Mouse (Mus musculus) heart, embryonic 12.5 days (tissue): ENCODE data around the gene Lcp2. TPM values are rescaled to one million over a fixed set of nuclear protein-coding genes. Genes with fewer than 3 reads are reported as not detected.
A peak's percentile ranks its signal among the peaks of the same experiment; 100 is the strongest.

Experiments used
- ATAC-seq: fragments of 200-750 bp; cut with Nextera tagmentation; 2 replicates; pipeline ENCODE4 v1.8.0; 2017; ENCODE audit warnings: moderate TSS enrichment, moderate library complexity; ENCODE audit not compliant: insufficient number of reproducible peaks, low FRiP score
- H3K27ac ChIP-seq: fragments of 300-500 bp; sonication (generic); 2 replicates; pipeline ENCODE4 v1.5.1; 2016; ENCODE audit warnings: mild to moderate bottlenecking, moderate library complexity; ENCODE audit not compliant: poor library complexity, severe bottlenecking
- H3K27me3 ChIP-seq: fragments of 300-500 bp; sonication (generic); replicated peaks from 2 replicates; pipeline ENCODE4 v1.6.1; 2016; ENCODE audit warnings: mild to moderate bottlenecking, moderate library complexity
- H3K36me3 ChIP-seq: fragments of 300-500 bp; sonication (generic); 2 replicates; pipeline ENCODE4 v1.6.1; 2016; ENCODE audit warnings: mild to moderate bottlenecking, moderate library complexity
- H3K4me1 ChIP-seq: fragments of 300-500 bp; sonication (generic); replicated peaks from 2 replicates; pipeline ENCODE4 v1.6.1; 2016; ENCODE audit warnings: mild to moderate bottlenecking
- H3K4me2 ChIP-seq: fragments of 300-500 bp; sonication (generic); 2 replicates; pipeline ENCODE4 v1.6.1; 2016; ENCODE audit warnings: mild to moderate bottlenecking, moderate library complexity
- H3K4me3 ChIP-seq: fragments of 300-500 bp; sonication (generic); 2 replicates; pipeline ENCODE4 v1.5.1; 2016; ENCODE audit warnings: mild to moderate bottlenecking
- H3K9ac ChIP-seq: fragments of 300-500 bp; sonication (generic); 2 replicates; pipeline ENCODE4 v1.6.1; 2016; ENCODE audit warnings: mild to moderate bottlenecking, moderate library complexity
- H3K9me3 ChIP-seq: fragments of 300-500 bp; sonication (generic); replicated peaks from 2 replicates; pipeline ENCODE4 v1.6.1; 2016; ENCODE audit warnings: mild to moderate bottlenecking, moderate library complexity
- WGBS: fragments of 180-500 bp; shearing (Covaris S2); methylation state at CpG from one replicate; pipeline ENCODE4 v1.1.7; 2016; 5-methylcytosine and 5-hydroxymethylcytosine counted together
- polyA plus RNA-seq: library from polyadenylated mRNA; unstranded; fragments of >200 nt; fragmentation: Nextera tagmentation; extraction: Ambion mirVana; gene quantifications from 2 replicates; pipeline ENCODE4 v1.2.1, GENCODE M21; 2016

The Lcp2 gene
- polyA plus RNA-seq, 1 experiment from 2014 or later = 1.3 TPM

GRCm38 (mm10) chr11:34010859-34011172, 35.9 kb upstream of the Lcp2 start:
- Histone ChIP-seq H3K27me3 (no peaks in the 10 kb centered on the region), H3K9me3 (no peaks in the 10 kb centered on the region), H3K4me2 (no peak overlapping the region), H3K4me3 (no peak overlapping the region), H3K9ac (no peak overlapping the region), H3K4me1 (peaks cover 5% of the 10 kb centered on the region; the same call in 1 of the 2 replicates), H3K36me3 (no peaks in the 10 kb centered on the region), H3K27ac (no peak overlapping the region)
- 0 out of 2 replicates have a peak, but pooled peaks have one; percentile 25 for ATAC-seq
- 47% methylated on average over 4 of the region's 4 CpGs for WGBS

GRCm38 (mm10) chr11:34012007-34012652, 34.6 kb upstream of the Lcp2 start:
- peaks cover 5% of the 10 kb centered on the region; the same call in 1 of the 2 replicates for H3K4me1 ChIP-seq
- ATAC-seq = no peak
- no peaks in the 10 kb centered on the region for H3K36me3 ChIP-seq
- H3K4me2 ChIP-seq = no peak overlapping the region
- H3K9ac ChIP-seq = no peak overlapping the region
- WGBS = 34% methylated on average over 6 of the region's 6 CpGs
- no peak overlapping the region for H3K4me3 ChIP-seq
- H3K9me3 ChIP-seq = no peaks in the 10 kb centered on the region
- no peaks in the 10 kb centered on the region for H3K27me3 ChIP-seq
- H3K27ac ChIP-seq = no peak overlapping the region

GRCm38 (mm10) chr11:34025091-34025490, 21.6 kb upstream of the Lcp2 start:
- Histone ChIP-seq H3K36me3 (no peaks in the 10 kb centered on the region), H3K27ac (no peak overlapping the region), H3K27me3 (no peaks in the 10 kb centered on the region), H3K9me3 (no peaks in the 10 kb centered on the region), H3K4me1 (no peaks in the 10 kb centered on the region), H3K9ac (no peak overlapping the region), H3K4me3 (no peak overlapping the region), H3K4me2 (no peak overlapping the region)
- WGBS = 86% methylated on average over 1 of the region's 1 CpGs
- ATAC-seq = no peak

- ATAC-seq = no peak
- WGBS = 77% methylated on average over 5 of the region's 5 CpGs
- no peak overlapping the region for H3K9ac ChIP-seq
Observed at GRCm38 (mm10) chr11:34029658-34030057, 17.1 kb upstream of the Lcp2 start.

GRCm38 (mm10) chr11:34031015-34031805, 15.5 kb upstream of the Lcp2 start:
- Histone ChIP-seq H3K4me1 (peaks cover 7% of the 10 kb centered on the region), H3K36me3 (no peaks in the 10 kb centered on the region), H3K9me3 (no peaks in the 10 kb centered on the region), H3K4me3 (no peak overlapping the region), H3K27me3 (no peaks in the 10 kb centered on the region), H3K9ac (no peak overlapping the region), H3K27ac (no peak overlapping the region), H3K4me2 (peak overlapping the region; percentile 23; the same call in 1 of the 2 replicates)
- ATAC-seq = peak; percentile 39; the same call in 1 of the 2 replicates
- 39% methylated on average over 8 of the region's 8 CpGs for WGBS

More at GRCm38 (mm10) chr11:34029658-34030057, 17.1 kb upstream of the Lcp2 start:
- no peaks in the 10 kb centered on the region for H3K36me3 ChIP-seq
- no peak overlapping the region for H3K27ac ChIP-seq
- H3K4me2 ChIP-seq = no peak overlapping the region
- H3K4me1 ChIP-seq = peaks cover 7% of the 10 kb centered on the region
- no peaks in the 10 kb centered on the region for H3K9me3 ChIP-seq
- no peak overlapping the region for H3K4me3 ChIP-seq
- no peaks in the 10 kb centered on the region for H3K27me3 ChIP-seq

- Histone ChIP-seq H3K4me2 (no peak overlapping the region), H3K4me3 (no peak overlapping the region), H3K4me1 (peaks cover 7% of the 10 kb centered on the region), H3K27me3 (no peaks in the 10 kb centered on the region), H3K9ac (no peak overlapping the region), H3K27ac (no peak overlapping the region), H3K36me3 (no peaks in the 10 kb centered on the region), H3K9me3 (no peaks in the 10 kb centered on the region)
- ATAC-seq = no peak
- 82% methylated on average over 5 of the region's 5 CpGs for WGBS
Observed at GRCm38 (mm10) chr11:34034008-34034505, 12.7 kb upstream of the Lcp2 start.

GRCm38 (mm10) chr11:34034794-34035193, 11.9 kb upstream of the Lcp2 start:
- H3K36me3 ChIP-seq = no peaks in the 10 kb centered on the region
- no peaks in the 10 kb centered on the region for H3K9me3 ChIP-seq
- H3K27me3 ChIP-seq = no peaks in the 10 kb centered on the region
- H3K4me1 ChIP-seq = peaks cover 7% of the 10 kb centered on the region
- no peak overlapping the region for H3K27ac ChIP-seq
- no peak overlapping the region for H3K4me2 ChIP-seq
- no peak for ATAC-seq
- WGBS = 60% methylated on average over 2 of the region's 2 CpGs
- no peak overlapping the region for H3K9ac ChIP-seq
- no peak overlapping the region for H3K4me3 ChIP-seq

GRCm38 (mm10) chr11:34035909-34036658, 10.6 kb upstream of the Lcp2 start:
- 81% methylated on average over 5 of the region's 5 CpGs for WGBS
- H3K9ac ChIP-seq = no peak overlapping the region
- no peaks in the 10 kb centered on the region for H3K27me3 ChIP-seq
- no peaks in the 10 kb centered on the region for H3K9me3 ChIP-seq
- H3K36me3 ChIP-seq = no peaks in the 10 kb centered on the region
- ATAC-seq = no peak
- H3K4me2 ChIP-seq = no peak overlapping the region
- no peak overlapping the region for H3K27ac ChIP-seq
- H3K4me1 ChIP-seq = peaks cover 7% of the 10 kb centered on the region
- H3K4me3 ChIP-seq = no peak overlapping the region

GRCm38 (mm10) chr11:34040061-34040460, 6.7 kb upstream of the Lcp2 start:
- WGBS = 79% methylated on average over 5 of the region's 5 CpGs
- Histone ChIP-seq H3K27me3 (no peaks in the 10 kb centered on the region), H3K4me3 (no peak overlapping the region), H3K27ac (no peak overlapping the region), H3K9ac (no peak overlapping the region), H3K4me2 (no peak overlapping the region), H3K4me1 (no peaks in the 10 kb centered on the region; the same call in 1 of the 2 replicates), H3K9me3 (no peaks in the 10 kb centered on the region), H3K36me3 (no peaks in the 10 kb centered on the region)
- ATAC-seq = no peak

GRCm38 (mm10) chr11:34042808-34043207, 3.9 kb upstream of the Lcp2 start:
- Histone ChIP-seq H3K27ac (no peak overlapping the region), H3K4me1 (no peaks in the 10 kb centered on the region; the same call in 1 of the 2 replicates), H3K9me3 (no peaks in the 10 kb centered on the region), H3K9ac (no peak overlapping the region), H3K4me3 (no peak overlapping the region), H3K27me3 (no peaks in the 10 kb centered on the region), H3K4me2 (no peak overlapping the region), H3K36me3 (no peaks in the 10 kb centered on the region)
- no peak for ATAC-seq
- WGBS = 54% methylated on average over 1 of the region's 1 CpGs

- no peak overlapping the region for H3K4me2 ChIP-seq
- no peak overlapping the region for H3K9ac ChIP-seq
- H3K4me3 ChIP-seq = no peak overlapping the region
- no peaks in the 10 kb centered on the region for H3K27me3 ChIP-seq
- no peaks in the 10 kb centered on the region for H3K36me3 ChIP-seq
- no peaks in the 10 kb centered on the region; the same call in 1 of the 2 replicates for H3K4me1 ChIP-seq
- no peak overlapping the region for H3K27ac ChIP-seq
- no peaks in the 10 kb centered on the region for H3K9me3 ChIP-seq
- no peak for ATAC-seq
- WGBS = 74% methylated on average over 5 of the region's 5 CpGs
Observed at GRCm38 (mm10) chr11:34047542-34047937, 820 bp downstream of the Lcp2 start.
